Comparison of ENCODE assay signal across 29 mouse cellular contexts in the genomic region with DNA sequence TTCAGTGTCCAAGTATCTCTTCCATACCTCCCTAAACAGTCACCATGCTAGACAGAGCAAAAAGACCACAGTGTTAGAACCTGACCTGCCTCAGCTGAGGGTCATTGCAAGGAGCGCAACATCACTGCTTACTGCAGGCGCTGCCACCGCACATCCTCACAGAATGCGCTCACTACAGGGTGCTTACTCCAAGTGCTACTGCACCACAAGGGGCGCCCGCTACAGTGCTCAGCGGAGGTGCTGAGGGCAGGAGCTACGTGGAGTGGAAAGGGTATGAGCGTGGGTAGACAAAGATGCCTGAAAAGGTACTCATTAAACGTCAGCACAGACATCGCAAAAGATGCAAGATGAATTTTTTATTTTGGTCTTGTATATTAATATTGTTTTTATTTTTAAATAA. TPM values are rescaled to one million over a fixed set of nuclear protein-coding genes. Genes with fewer than 3 reads are reported as not detected.
DNase-seq lines count a peak whose midpoint lies in the region; ATAC-seq lines count a peak whose summit lies in the region.
"Had no signal": no experiment of that assay in that cellular context is flagged by ENCODE, and none has a peak within 500 bp of the region (broad histone marks: within the 10 kb centered on the region; RNA-seq: fewer than 3 reads in every experiment).

No protein-coding gene starts in this region.

- DNase-seq in forebrain, embryonic 14.5 days (ENCODE audit: low spot score) = peak; percentile 3
- DNase-seq in heart, embryonic 10.5 days (ENCODE audit: low spot score) = peak; percentile 50
- peak; percentile 61 for DNase-seq in ES-CJ7 (ENCODE audit: low read depth, low spot score)
- DNase-seq in WW6 (ENCODE audit: low read depth, low spot score) = peak; percentile 24
- no peak for DNase-seq in lung, postnatal 4 days
- DNase-seq: adrenal gland, adult 2 months; adrenal gland, postnatal 14 days; cerebellum, adult 11 months; cerebellum, adult 2 months; cerebellum, adult 9-11 months; cerebellum, postnatal 25 days; gastrocnemius, postnatal 25 days; heart, adult 2 months; heart, postnatal 10 days; heart, postnatal 4 days; kidney, adult 2 months had no signal

- 74% methylated on average over 11 of the region's 11 CpGs for WGBS in forebrain, embryonic 14.5 days
- 77% methylated on average over 11 of the region's 11 CpGs for WGBS in forebrain, embryonic 15.5 days
- 72% methylated on average over 11 of the region's 11 CpGs for WGBS in heart, embryonic 10.5 days
- 79% methylated on average over 11 of the region's 11 CpGs for WGBS in heart, embryonic 11.5 days (ENCODE audit: insufficient replicate concordance)

- no peaks in the 10 kb centered on the region for H3K9me3 ChIP-seq in forebrain, embryonic 14.5 days (replicated peaks; ENCODE audit: control insufficient read depth, low read length)
- H3K9me3 ChIP-seq in forebrain, embryonic 15.5 days = no peaks in the 10 kb centered on the region
- no peaks in the 10 kb centered on the region for H3K9me3 ChIP-seq in heart, embryonic 10.5 days
- H3K9me3 ChIP-seq in heart, embryonic 11.5 days (replicated peaks; ENCODE audit: control insufficient read depth, low read length) = no peaks in the 10 kb centered on the region
- H3K9me3 ChIP-seq: embryonic facial prominence, embryonic 12.5 days; embryonic facial prominence, embryonic 15.5 days; forebrain, embryonic 12.5 days; heart, embryonic 12.5 days; heart, embryonic 15.5 days had no signal

- no peaks in the 10 kb centered on the region for H3K4me1 ChIP-seq in forebrain, embryonic 14.5 days (ENCODE audit: control insufficient read depth, insufficient read depth, low read length)
- H3K4me1 ChIP-seq in forebrain, embryonic 15.5 days = no peaks in the 10 kb centered on the region
- no peaks in the 10 kb centered on the region for H3K4me1 ChIP-seq in heart, embryonic 10.5 days
- H3K4me1 ChIP-seq in heart, embryonic 11.5 days (ENCODE audit: control insufficient read depth, insufficient read depth, low read length) = no peaks in the 10 kb centered on the region
- H3K4me1 ChIP-seq: embryonic facial prominence, embryonic 12.5 days; embryonic facial prominence, embryonic 15.5 days; forebrain, embryonic 12.5 days; heart, embryonic 12.5 days; heart, embryonic 15.5 days had no signal

- no peak for ATAC-seq in forebrain, embryonic 14.5 days
- no peak for ATAC-seq in forebrain, embryonic 15.5 days (replicated peaks)
- ATAC-seq in heart, embryonic 11.5 days (replicated peaks; ENCODE audit: insufficient number of reproducible peaks, low FRiP score, low TSS enrichment) = no peak
- no peak for ATAC-seq in CD4-positive, CD25-positive, alpha-beta regulatory T cell, adult 4 months
- ATAC-seq: hindbrain, postnatal 0 days; inflammation-experienced regulatory T-cells, adult 6 months; intestine, embryonic 16.5 days had no signal

- no peak overlapping the region for H3K4me2 ChIP-seq in forebrain, embryonic 14.5 days (ENCODE audit: low read length)
- H3K4me2 ChIP-seq in forebrain, embryonic 15.5 days (replicated peaks) = no peak overlapping the region
- no peak overlapping the region for H3K4me2 ChIP-seq in heart, embryonic 11.5 days
- H3K4me2 ChIP-seq: embryonic facial prominence, embryonic 12.5 days; embryonic facial prominence, embryonic 15.5 days; forebrain, embryonic 12.5 days; heart, embryonic 12.5 days; heart, embryonic 15.5 days; hindbrain, embryonic 14.5 days had no signal

- H3K4me3 ChIP-seq in forebrain, embryonic 14.5 days (ENCODE audit: low read depth, low read length) = no peak overlapping the region
- H3K4me3 ChIP-seq in forebrain, embryonic 15.5 days = no peak overlapping the region
- no peak overlapping the region for H3K4me3 ChIP-seq in heart, embryonic 10.5 days
- H3K4me3 ChIP-seq in heart, embryonic 11.5 days (ENCODE audit: low read depth, low read length) = no peak overlapping the region
- H3K4me3 ChIP-seq: embryonic facial prominence, embryonic 12.5 days; embryonic facial prominence, embryonic 15.5 days; forebrain, embryonic 12.5 days; heart, adult 2 months; heart, embryonic 12.5 days; heart, embryonic 15.5 days had no signal

- no peaks in the 10 kb centered on the region for H3K27me3 ChIP-seq in forebrain, embryonic 14.5 days (replicated peaks; ENCODE audit: control insufficient read depth, insufficient read depth, low read length)
- no peaks in the 10 kb centered on the region for H3K27me3 ChIP-seq in forebrain, embryonic 15.5 days
- no peaks in the 10 kb centered on the region for H3K27me3 ChIP-seq in heart, embryonic 10.5 days (ENCODE audit: insufficient read depth, poor library complexity, severe bottlenecking)
- H3K27me3 ChIP-seq in heart, embryonic 11.5 days (ENCODE audit: control insufficient read depth, insufficient read depth, low read length) = no peaks in the 10 kb centered on the region
- H3K27me3 ChIP-seq: CH12.LX; embryonic facial prominence, embryonic 12.5 days; embryonic facial prominence, embryonic 15.5 days; forebrain, embryonic 12.5 days; heart, embryonic 12.5 days; heart, embryonic 15.5 days had no signal

- no peak overlapping the region for H3K27ac ChIP-seq in forebrain, embryonic 14.5 days (ENCODE audit: low read depth, low read length)
- no peak overlapping the region for H3K27ac ChIP-seq in forebrain, embryonic 15.5 days (replicated peaks)
- no peak overlapping the region for H3K27ac ChIP-seq in heart, embryonic 10.5 days
- no peak overlapping the region for H3K27ac ChIP-seq in heart, embryonic 11.5 days (ENCODE audit: low read depth, low read length)
- H3K27ac ChIP-seq: embryonic facial prominence, embryonic 12.5 days; embryonic facial prominence, embryonic 15.5 days; forebrain, embryonic 12.5 days; heart, adult 2 months; heart, embryonic 15.5 days; hindbrain, embryonic 14.5 days; hindbrain, postnatal 0 days had no signal

- peaks cover 65% of the 10 kb centered on the region for H3K36me3 ChIP-seq in forebrain, embryonic 14.5 days (ENCODE audit: control insufficient read depth, insufficient read depth, low read length)
- H3K36me3 ChIP-seq in forebrain, embryonic 15.5 days = peaks cover 68% of the 10 kb centered on the region
- peaks cover 52% of the 10 kb centered on the region for H3K36me3 ChIP-seq in heart, embryonic 10.5 days
- peaks cover 13% of the 10 kb centered on the region for H3K36me3 ChIP-seq in heart, embryonic 11.5 days (ENCODE audit: control insufficient read depth, insufficient read depth, low read length)

- H3K9ac ChIP-seq in forebrain, embryonic 14.5 days (ENCODE audit: low read length) = no peak overlapping the region
- H3K9ac ChIP-seq in forebrain, embryonic 15.5 days (replicated peaks) = no peak overlapping the region
- no peak overlapping the region for H3K9ac ChIP-seq in heart, embryonic 11.5 days (ENCODE audit: low read depth, low read length)
- H3K9ac ChIP-seq: embryonic facial prominence, embryonic 12.5 days; embryonic facial prominence, embryonic 15.5 days; forebrain, embryonic 12.5 days; heart, embryonic 12.5 days; heart, embryonic 15.5 days; hindbrain, embryonic 14.5 days had no signal

RNA-seq across cellular contexts. Expression of a gene that starts 18.9 kb away (rescaled TPM):
- 0.30 TPM in 1 of 2 replicates, not detected in the other for polyA plus RNA-seq in forebrain, embryonic 14.5 days (2014; fragmentation: Nextera tagmentation; extraction: Ambion mirVana)
- 0.64 TPM in 1 of 2 replicates, not detected in the other for polyA plus RNA-seq in forebrain, embryonic 15.5 days (2015; fragmentation: Nextera tagmentation; extraction: Ambion mirVana)
- polyA plus RNA-seq in heart, embryonic 10.5 days (2016; fragmentation: Nextera tagmentation; extraction: Ambion mirVana) = 0.15 and 0.58 TPM in 2 replicates
- 0.38 and 0.59 TPM in 2 replicates for polyA plus RNA-seq in heart, embryonic 11.5 days (2014; fragmentation: Nextera tagmentation; extraction: Ambion mirVana)
- 100 to 1,000 TPM; 234 to 255 TPM for polyA plus RNA-seq in CD4-positive, CD25-positive, alpha-beta regulatory T cell, adult 4 months (2017; shearing (Covaris generic))
- polyA plus RNA-seq: cerebellum, adult 2 months; hindbrain, postnatal 0 days had no signal

RNA-seq across cellular contexts. Expression of a gene that starts 19.3 kb away (rescaled TPM):
- polyA plus RNA-seq in forebrain, embryonic 14.5 days (2014; fragmentation: Nextera tagmentation; extraction: Ambion mirVana) = 42.8 and 45.9 TPM in 2 replicates
- 40.9 and 41.0 TPM in 2 replicates for polyA plus RNA-seq in forebrain, embryonic 15.5 days (2015; fragmentation: Nextera tagmentation; extraction: Ambion mirVana)
- 32.8 and 34.2 TPM in 2 replicates for polyA plus RNA-seq in heart, embryonic 10.5 days (2016; fragmentation: Nextera tagmentation; extraction: Ambion mirVana)
- 31.1 and 35.2 TPM in 2 replicates for polyA plus RNA-seq in heart, embryonic 11.5 days (2014; fragmentation: Nextera tagmentation; extraction: Ambion mirVana)
- 10 to 100 TPM; 13.0 to 16.6 TPM for polyA plus RNA-seq in CD4-positive, CD25-positive, alpha-beta regulatory T cell, adult 4 months (2017; shearing (Covaris generic))

Comparison
In these comparisons a context has a peak if more than half of its experiments do, and no peak if none do; other contexts are left out.
1. DNase-seq: peak in forebrain, embryonic 14.5 days (single experiment), heart, embryonic 10.5 days (single experiment), ES-CJ7 (single experiment) and WW6 (single experiment); none in lung, postnatal 4 days (0 of 2).
2. RNA of a gene that starts 18.9 kb away (polyA plus RNA-seq): 234 to 255 TPM in CD4-positive, CD25-positive, alpha-beta regulatory T cell, adult 4 months; 0.64 TPM in forebrain, embryonic 15.5 days, 0.38 to 0.59 TPM in heart, embryonic 11.5 days, 0.15 to 0.58 TPM in heart, embryonic 10.5 days and 0.30 TPM in forebrain, embryonic 14.5 days; every median in the first group is over 100 times any median in the second.